Mouse (Mus musculus): Measurements from ENCODE around the gene Hdac5. TPM values are rescaled to one million over a fixed set of nuclear protein-coding genes. Genes with fewer than 3 reads are reported as not detected.

Gene Hdac5
- polyA plus RNA-seq, 2 experiments = 7.3 to 8.8 TPM

GRCm38 (mm10) chr11:102246273-102246635 lies 16.3 kb upstream of the Hdac5 start:
- H3K9ac ChIP-seq (replicated peaks) = no peak overlapping the region; the same call in 1 of the 2 replicates
- 64% methylated on average over 6 of the region's 6 CpGs for WGBS (ENCODE audit: insufficient replicate concordance)
- no peaks in the 10 kb centered on the region for H3K9me3 ChIP-seq (ENCODE audit: control insufficient read depth, low read length)
- ATAC-seq (ENCODE audit: insufficient read depth) (no peak), DNase-seq (ENCODE audit: low read depth in 3 of 3, low spot score in 3 of 3) (no peak)
- H3K4me3 ChIP-seq (ENCODE audit: insufficient read depth in 1 of 2, low read depth in 2 of 2, low read length in 2 of 2) = no peak overlapping the region
- peaks cover 5 to 10% of the 10 kb centered on the region in 2 experiments for H3K4me1 ChIP-seq (replicated peaks; ENCODE audit: control insufficient read depth in 2 of 2, insufficient read depth in 2 of 2, low read length in 1 of 2)
- no peak overlapping the region for H3K4me2 ChIP-seq (ENCODE audit: low read depth)
- peaks cover 5% of the 10 kb centered on the region for H3K36me3 ChIP-seq (replicated peaks; ENCODE audit: control insufficient read depth, insufficient read depth, low read depth)
- no peak overlapping the region for H3K27ac ChIP-seq
- H3K27me3 ChIP-seq (ENCODE audit: control insufficient read depth, insufficient read depth, low read length) = peaks cover 10% of the 10 kb centered on the region
- TF ChIP-seq EP300 (IDR thresholded peaks at IDR 0.05; ENCODE audit: low read depth) (no peak), CTCF (IDR thresholded peaks at IDR 0.05; ENCODE audit: low read depth) (no peak)

- Histone ChIP-seq H3K27ac (no peak overlapping the region), H3K9ac (replicated peaks) (no peak overlapping the region; the same call in 1 of the 2 replicates), H3K36me3 (replicated peaks; ENCODE audit: control insufficient read depth, insufficient read depth, low read depth) (no peaks in the 10 kb centered on the region; the same call in 1 of the 2 replicates), H3K4me3 (ENCODE audit: insufficient read depth in 1 of 2, low read depth in 2 of 2, low read length in 2 of 2) (no peak overlapping the region), H3K27me3 (ENCODE audit: control insufficient read depth, insufficient read depth, low read length) (peaks cover 10% of the 10 kb centered on the region), H3K4me2 (ENCODE audit: low read depth) (peak overlapping the region; percentile 51), H3K9me3 (ENCODE audit: control insufficient read depth, low read length) (no peaks in the 10 kb centered on the region), H3K4me1 (replicated peaks; ENCODE audit: control insufficient read depth in 2 of 2, insufficient read depth in 2 of 2, low read length in 1 of 2) (peaks cover 5 to 10% of the 10 kb centered on the region in 2 experiments)
- 56% methylated on average over 14 of the region's 14 CpGs for WGBS (ENCODE audit: insufficient replicate concordance)
- TF ChIP-seq EP300 (IDR thresholded peaks at IDR 0.05; ENCODE audit: low read depth) (no peak), CTCF (IDR thresholded peaks at IDR 0.05; ENCODE audit: low read depth) (no peak)
- ATAC-seq (ENCODE audit: insufficient read depth) = no peak
- no peak for DNase-seq (ENCODE audit: low read depth in 3 of 3, low spot score in 3 of 3)
Measured at GRCm38 (mm10) chr11:102245581-102246272, 15.8 kb upstream of the Hdac5 start.

GRCm38 (mm10) chr11:102244926-102245449 lies 15.0 kb upstream of the Hdac5 start:
- ATAC-seq (ENCODE audit: insufficient read depth) = no peak

GRCm38 (mm10) chr11:102241874-102242273 lies 11.9 kb upstream of the Hdac5 start:
- TF ChIP-seq CTCF (IDR thresholded peaks at IDR 0.05; ENCODE audit: low read depth) (peak; percentile 61), EP300 (IDR thresholded peaks at IDR 0.05; ENCODE audit: low read depth) (no peak)
- 52% methylated on average over 5 of the region's 5 CpGs for WGBS (ENCODE audit: insufficient replicate concordance)
- Histone ChIP-seq H3K4me1 (replicated peaks; ENCODE audit: control insufficient read depth in 2 of 2, insufficient read depth in 2 of 2, low read length in 1 of 2) (peaks cover 0 to 3% of the 10 kb centered on the region in 2 experiments; a peak in 1 of 4 replicates), H3K4me2 (ENCODE audit: low read depth) (no peak overlapping the region), H3K4me3 (ENCODE audit: insufficient read depth in 1 of 2, low read depth in 2 of 2, low read length in 2 of 2) (no peak overlapping the region), H3K27me3 (ENCODE audit: control insufficient read depth, insufficient read depth, low read length) (peaks cover 10% of the 10 kb centered on the region), H3K9ac (replicated peaks) (no peak overlapping the region), H3K36me3 (replicated peaks; ENCODE audit: control insufficient read depth, insufficient read depth, low read depth) (no peaks in the 10 kb centered on the region), H3K9me3 (ENCODE audit: control insufficient read depth, low read length) (no peaks in the 10 kb centered on the region), H3K27ac (no peak overlapping the region)
- DNase-seq (ENCODE audit: low read depth in 3 of 3, low spot score in 3 of 3) = no peak
- no peak for ATAC-seq (ENCODE audit: insufficient read depth)

More at GRCm38 (mm10) chr11:102244926-102245449, 15.0 kb upstream of the Hdac5 start:
- 2% methylated on average over 32 of the region's 32 CpGs for WGBS (ENCODE audit: insufficient replicate concordance)
- H3K4me1 ChIP-seq (replicated peaks; ENCODE audit: control insufficient read depth in 2 of 2, insufficient read depth in 2 of 2, low read length in 1 of 2) = peaks cover 5 to 10% of the 10 kb centered on the region in 2 experiments
- no peaks in the 10 kb centered on the region for H3K9me3 ChIP-seq (ENCODE audit: control insufficient read depth, low read length)
- H3K27me3 ChIP-seq (ENCODE audit: control insufficient read depth, insufficient read depth, low read length) = peaks cover 10% of the 10 kb centered on the region
- peak overlapping the region; percentile 51 for H3K4me2 ChIP-seq (ENCODE audit: low read depth)
- H3K4me3 ChIP-seq (ENCODE audit: insufficient read depth in 1 of 2, low read depth in 2 of 2, low read length in 2 of 2) = peak overlapping the region in 1 of 2 experiments; percentile 23; a peak in 2 of 4 replicates
- DNase-seq (ENCODE audit: low read depth in 3 of 3, low spot score in 3 of 3) = no peak
- no peak overlapping the region; the same call in 1 of the 2 replicates for H3K9ac ChIP-seq (replicated peaks)
- no peak for TF ChIP-seq CTCF (IDR thresholded peaks at IDR 0.05; ENCODE audit: low read depth)
- TF ChIP-seq EP300 (IDR thresholded peaks at IDR 0.05; ENCODE audit: low read depth) = no peak
- H3K27ac ChIP-seq = no peak overlapping the region
- no peaks in the 10 kb centered on the region for H3K36me3 ChIP-seq (replicated peaks; ENCODE audit: control insufficient read depth, insufficient read depth, low read depth)

- Histone ChIP-seq H3K4me2 (ENCODE audit: low read depth) (no peak overlapping the region), H3K36me3 (replicated peaks; ENCODE audit: control insufficient read depth, insufficient read depth, low read depth) (no peaks in the 10 kb centered on the region)
Measured at GRCm38 (mm10) chr11:102241246-102241645, 11.3 kb upstream of the Hdac5 start.

More at GRCm38 (mm10) chr11:102241246-102241645, 11.3 kb upstream of the Hdac5 start:
- Histone ChIP-seq H3K9me3 (ENCODE audit: control insufficient read depth, low read length) (no peaks in the 10 kb centered on the region), H3K9ac (replicated peaks) (no peak overlapping the region), H3K27ac (no peak overlapping the region), H3K4me3 (ENCODE audit: insufficient read depth in 1 of 2, low read depth in 2 of 2, low read length in 2 of 2) (no peak overlapping the region), H3K27me3 (ENCODE audit: control insufficient read depth, insufficient read depth, low read length) (peaks cover 10% of the 10 kb centered on the region), H3K4me1 (replicated peaks; ENCODE audit: control insufficient read depth in 2 of 2, insufficient read depth in 2 of 2, low read length in 1 of 2) (peaks cover 0 to 5% of the 10 kb centered on the region in 2 experiments; a peak in 2 of 4 replicates)
- DNase-seq (ENCODE audit: low read depth in 3 of 3, low spot score in 3 of 3) (no peak), ATAC-seq (ENCODE audit: insufficient read depth) (peak; percentile 50)
- TF ChIP-seq CTCF (IDR thresholded peaks at IDR 0.05; ENCODE audit: low read depth) (no peak), EP300 (IDR thresholded peaks at IDR 0.05; ENCODE audit: low read depth) (no peak)
- WGBS (ENCODE audit: insufficient replicate concordance) = 62% methylated on average over 5 of the region's 5 CpGs
